Mouse (Mus musculus): ENCODE measurements around the gene Cadm1. TPM values are rescaled to one million over a fixed set of nuclear protein-coding genes. Genes with fewer than 3 reads are reported as not detected.

Cadm1 gene
- total RNA-seq, 2 experiments from 2014 or later: 217 to 243 TPM

GRCm38 (mm10) chr9:47534573-47535475 lies 4.9 kb downstream of the Cadm1 start:
- DNase-seq (ENCODE audit: extremely low spot score in 1 of 2, low spot score in 2 of 2): no peak
- intact Hi-C loops (cut with DNase I): loop anchor here (5.0 to 10.0 kb wide), 2 partner anchors 720 to 798 kb away; no protein-coding TSS in a partner anchor

GRCm38 (mm10) chr9:47545245-47545644 lies 15.3 kb downstream of the Cadm1 start:
- intact Hi-C loops (cut with DNase I): no loop called here
- no peak for DNase-seq (ENCODE audit: extremely low spot score in 1 of 2, low spot score in 2 of 2)

GRCm38 (mm10) chr9:47545667-47546066 lies 15.7 kb downstream of the Cadm1 start:
- intact Hi-C loops (cut with DNase I): no loop called here
- no peak for DNase-seq (ENCODE audit: extremely low spot score in 1 of 2, low spot score in 2 of 2)

GRCm38 (mm10) chr9:47548402-47548801 lies 18.4 kb downstream of the Cadm1 start:
- no peak for DNase-seq (ENCODE audit: extremely low spot score in 1 of 2, low spot score in 2 of 2)
- intact Hi-C loops (cut with DNase I): no loop called here

- DNase-seq (ENCODE audit: extremely low spot score in 1 of 2, low spot score in 2 of 2): no peak
- intact Hi-C loops (cut with DNase I): no loop called here
Observed at GRCm38 (mm10) chr9:47548916-47549315, 18.9 kb downstream of the Cadm1 start.

- intact Hi-C loops (cut with DNase I): no loop called here
- DNase-seq (ENCODE audit: extremely low spot score in 1 of 2, low spot score in 2 of 2): no peak
Observed at GRCm38 (mm10) chr9:47552960-47553575, 23.1 kb downstream of the Cadm1 start.

- intact Hi-C loops (cut with DNase I): no loop called here
- no peak for DNase-seq (ENCODE audit: extremely low spot score in 1 of 2, low spot score in 2 of 2)
Observed at GRCm38 (mm10) chr9:47560726-47561125, 30.8 kb downstream of the Cadm1 start.

GRCm38 (mm10) chr9:47561596-47561995 lies 31.6 kb downstream of the Cadm1 start:
- intact Hi-C loops (cut with DNase I): no loop called here
- DNase-seq (ENCODE audit: extremely low spot score in 1 of 2, low spot score in 2 of 2): no peak

GRCm38 (mm10) chr9:47565088-47565487 lies 35.1 kb downstream of the Cadm1 start:
- intact Hi-C loops (cut with DNase I): no loop called here
- no peak for DNase-seq (ENCODE audit: extremely low spot score in 1 of 2, low spot score in 2 of 2)

- no peak for DNase-seq (ENCODE audit: extremely low spot score in 1 of 2, low spot score in 2 of 2)
- intact Hi-C loops (cut with DNase I): no loop called here
Observed at GRCm38 (mm10) chr9:47567873-47568272, 37.9 kb downstream of the Cadm1 start.

- intact Hi-C loops (cut with DNase I): no loop called here
- DNase-seq (ENCODE audit: extremely low spot score in 1 of 2, low spot score in 2 of 2): no peak
Observed at GRCm38 (mm10) chr9:47570184-47570583, 40.2 kb downstream of the Cadm1 start.

GRCm38 (mm10) chr9:47571461-47571860 lies 41.5 kb downstream of the Cadm1 start:
- intact Hi-C loops (cut with DNase I): no loop called here
- DNase-seq (ENCODE audit: extremely low spot score in 1 of 2, low spot score in 2 of 2): no peak

- intact Hi-C loops (cut with DNase I): no loop called here
- no peak for DNase-seq (ENCODE audit: extremely low spot score in 1 of 2, low spot score in 2 of 2)
Observed at GRCm38 (mm10) chr9:47572132-47572531, 42.2 kb downstream of the Cadm1 start.

GRCm38 (mm10) chr9:47573456-47573855 lies 43.5 kb downstream of the Cadm1 start:
- intact Hi-C loops (cut with DNase I): no loop called here
- no peak for DNase-seq (ENCODE audit: extremely low spot score in 1 of 2, low spot score in 2 of 2)

GRCm38 (mm10) chr9:47574710-47575414 lies 44.9 kb downstream of the Cadm1 start:
- intact Hi-C loops (cut with DNase I): no loop called here

GRCm38 (mm10) chr9:47575764-47576163 lies 45.8 kb downstream of the Cadm1 start:
- no peak for DNase-seq (ENCODE audit: extremely low spot score in 1 of 2, low spot score in 2 of 2)
- intact Hi-C loops (cut with DNase I): no loop called here

More at GRCm38 (mm10) chr9:47574710-47575414, 44.9 kb downstream of the Cadm1 start:
- DNase-seq (ENCODE audit: extremely low spot score in 1 of 2, low spot score in 2 of 2): no peak

- intact Hi-C loops (cut with DNase I): no loop called here
- no peak for DNase-seq (ENCODE audit: extremely low spot score in 1 of 2, low spot score in 2 of 2)
Observed at GRCm38 (mm10) chr9:47579464-47579863, 49.5 kb downstream of the Cadm1 start.

- intact Hi-C loops (cut with DNase I): no loop called here
Observed at GRCm38 (mm10) chr9:47581576-47582365, 51.8 kb downstream of the Cadm1 start.

GRCm38 (mm10) chr9:47583241-47583640 lies 53.3 kb downstream of the Cadm1 start:
- DNase-seq (ENCODE audit: extremely low spot score in 1 of 2, low spot score in 2 of 2): no peak
- intact Hi-C loops (cut with DNase I): no loop called here

More at GRCm38 (mm10) chr9:47581576-47582365, 51.8 kb downstream of the Cadm1 start:
- DNase-seq (ENCODE audit: extremely low spot score in 1 of 2, low spot score in 2 of 2): no peak

Data from left cerebral cortex, postnatal 10 days (tissue).